Comparison of ENCODE assay signal across 1 mouse cellular context in genomic region chr7:140880419-140880818, GRCm38 (mm10).
TF ChIP-seq lines count a peak whose summit lies in the region.

No protein-coding gene starts in this region.

TF ChIP-seq in CH12.LX, 34 proteins besides CTCF, POLR2A, EP300 and RAD21 (continued from another document):
- TF ChIP-seq RCOR1 (conservative IDR thresholded peaks at IDR 0.05; ENCODE audit: low read depth, low read length) = no peak
- no peak for TF ChIP-seq SIN3A (IDR thresholded peaks at IDR 0.05; ENCODE audit: low read length)
- TF ChIP-seq PAX5 (IDR thresholded peaks at IDR 0.05; ENCODE audit: low read length) = no peak
- no peak for TF ChIP-seq HCFC1 (IDR thresholded peaks at IDR 0.05; ENCODE audit: low read depth, low read length)
- no peak for TF ChIP-seq NRF1 (IDR thresholded peaks at IDR 0.05; ENCODE audit: low read depth, low read length)
- no peak for TF ChIP-seq ZKSCAN1 (IDR thresholded peaks at IDR 0.05; ENCODE audit: borderline replicate concordance, low read depth, low read length)
- no peak for TF ChIP-seq JUND (conservative IDR thresholded peaks at IDR 0.05; ENCODE audit: low read depth, low read length)
- TF ChIP-seq BHLHE40 (IDR thresholded peaks at IDR 0.05; ENCODE audit: low read depth, low read length) = no peak
- no peak for TF ChIP-seq ZNF384 (IDR thresholded peaks at IDR 0.05; ENCODE audit: low read depth, low read length)
- no peak for TF ChIP-seq MEF2A (IDR thresholded peaks at IDR 0.05; ENCODE audit: borderline replicate concordance, low read depth, low read length)
- TF ChIP-seq MYC (IDR thresholded peaks at IDR 0.05; ENCODE audit: low read depth, low read length) = no peak
- no peak for TF ChIP-seq ELF1 (IDR thresholded peaks at IDR 0.05; ENCODE audit: low read depth, low read length)
